ENCODE assay signal across 8 mouse cellular contexts in the genomic region with DNA sequence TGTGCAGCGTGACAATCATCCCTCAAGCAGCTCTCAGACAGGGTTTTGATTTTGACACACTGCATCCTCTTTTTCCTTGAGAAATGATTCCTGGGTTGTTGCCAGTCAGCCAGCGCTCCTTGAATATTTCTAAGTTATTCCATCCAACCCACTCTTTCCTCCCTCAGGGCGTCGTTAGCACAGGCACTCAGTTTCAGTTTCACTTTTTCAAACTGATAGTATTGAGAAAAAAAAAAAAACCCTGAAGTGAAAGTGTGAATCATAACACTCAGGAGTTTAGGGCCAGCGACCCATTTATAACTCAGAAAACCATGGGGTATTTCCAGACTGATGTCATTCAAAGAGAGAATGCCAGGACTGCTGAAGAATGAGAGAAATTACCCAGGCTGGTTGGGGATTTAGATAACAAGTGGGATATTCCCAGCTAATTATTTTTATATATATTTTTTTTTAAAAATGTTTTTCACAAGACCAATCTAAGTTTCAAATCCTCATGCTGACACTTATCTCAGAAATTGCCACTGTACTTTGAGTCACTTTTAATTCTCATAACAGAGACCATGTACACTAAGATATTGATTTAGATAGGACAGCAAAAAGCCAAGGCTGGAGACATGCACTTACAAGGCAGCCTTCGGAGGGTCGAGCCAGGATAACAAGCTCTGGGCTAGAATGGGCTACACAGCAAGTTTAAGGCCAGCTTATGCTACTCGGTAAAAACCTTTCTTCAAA.
DNase-seq lines count a peak whose midpoint lies in the region; ATAC-seq lines count a peak whose summit lies in the region.

No protein-coding gene starts in this region.

- no peak for ATAC-seq in heart, embryonic 16.5 days (replicated peaks; ENCODE audit: extremely low read depth, insufficient read depth, low FRiP score)
- ATAC-seq in megakaryocyte-erythroid progenitor cell, adult 5-6 weeks (replicated peaks; ENCODE audit: low FRiP score, low TSS enrichment, poor library complexity, severe bottlenecking), result peak; percentile 86

- peak; percentile 26 for DNase-seq in adrenal gland, adult 2 months
- no peak for DNase-seq in adrenal gland, postnatal 4 days (ENCODE audit: low spot score in 2 of 2)
- DNase-seq in 3134 (ENCODE audit: extremely low read depth, insufficient read length, low spot score), result peak; percentile 53
- peak; percentile 10 to 11 for DNase-seq in layer of hippocampus, postnatal 14 days (ENCODE audit: low spot score in 2 of 2)
- no peak for DNase-seq in testis, postnatal 14 days (ENCODE audit: low spot score)

- H3K4me1 ChIP-seq in brown adipose tissue, adult 24 weeks (ENCODE audit: control insufficient read depth, insufficient read depth, insufficient read length, low read length), result no peaks in the 10 kb centered on the region
- no peaks in the 10 kb centered on the region for H3K4me1 ChIP-seq in heart, embryonic 16.5 days (ENCODE audit: control insufficient read depth, insufficient read depth, low read length)

- 47% methylated on average over 8 of the region's 8 CpGs for WGBS in heart, embryonic 16.5 days

- H3K27me3 ChIP-seq in heart, embryonic 16.5 days (ENCODE audit: control insufficient read depth, insufficient read depth, low read length), result no peaks in the 10 kb centered on the region

- peak overlapping the region; percentile 51 for H3K4me2 ChIP-seq in heart, embryonic 16.5 days (ENCODE audit: low read depth, low read length)

- peak overlapping the region; percentile 54 for H3K4me3 ChIP-seq in brown adipose tissue, adult 24 weeks (ENCODE audit: insufficient read depth, low read depth, low read length)
- peak overlapping the region; percentile 39 for H3K4me3 ChIP-seq in heart, embryonic 16.5 days (ENCODE audit: low read length)

- no peaks in the 10 kb centered on the region for H3K9me3 ChIP-seq in heart, embryonic 16.5 days (replicated peaks; ENCODE audit: control insufficient read depth, low read length)

- H3K9ac ChIP-seq in heart, embryonic 16.5 days (ENCODE audit: low read length), result no peak overlapping the region

- H3K27ac ChIP-seq in brown adipose tissue, adult 24 weeks (replicated peaks; ENCODE audit: low read depth, low read length), result no peak overlapping the region
- no peak overlapping the region for H3K27ac ChIP-seq in heart, embryonic 16.5 days (ENCODE audit: low read length)

- no peaks in the 10 kb centered on the region for H3K36me3 ChIP-seq in heart, embryonic 16.5 days (ENCODE audit: control insufficient read depth, insufficient read depth)

Comparison
In these comparisons a context has a peak if more than half of its experiments do, and no peak if none do; other contexts are left out.
1. DNase-seq: peak in adrenal gland, adult 2 months (single experiment), 3134 (single experiment) and layer of hippocampus, postnatal 14 days (2 of 2); none in adrenal gland, postnatal 4 days (0 of 2) and testis, postnatal 14 days (single experiment).